Mouse (Mus musculus): ENCODE results near the gene Orai2. TPM values are rescaled to one million over a fixed set of nuclear protein-coding genes. Genes with fewer than 3 reads are reported as not detected.
A peak's percentile ranks its signal among the peaks of the same experiment; 100 is the strongest.

Orai2 gene
- polyA plus RNA-seq, 1 experiment from 2014 or later, result 4.3 TPM

GRCm38 (mm10) chr5:136102099-136102820, 68.3 kb downstream of the Orai2 start:
- Histone ChIP-seq H3K4me2 (ENCODE audit: low read depth, low read length) (peak overlapping the region; percentile 85), H3K9ac (ENCODE audit: low read length) (peak overlapping the region; percentile 65), H3K9me3 (replicated peaks; ENCODE audit: control insufficient read depth, low read length) (no peaks in the 10 kb centered on the region; the same call in 1 of the 2 replicates), H3K4me3 (ENCODE audit: low read length) (peak overlapping the region; percentile 45), H3K4me1 (ENCODE audit: control insufficient read depth, insufficient read depth, low read length) (peaks cover 6% of the 10 kb centered on the region), H3K27me3 (ENCODE audit: control insufficient read depth, insufficient read depth, low read length) (no peaks in the 10 kb centered on the region), H3K36me3 (ENCODE audit: control insufficient read depth, insufficient read depth) (no peaks in the 10 kb centered on the region), H3K27ac (ENCODE audit: low read length) (no peak overlapping the region)
- peak; percentile 83 for ATAC-seq (replicated peaks; ENCODE audit: extremely low read depth, insufficient read depth, low FRiP score)
- 5% methylated on average over 41 of the region's 41 CpGs for whole genome bisulfite sequencing

- Histone ChIP-seq H3K4me1 (ENCODE audit: control insufficient read depth, insufficient read depth, low read length) (peaks cover 6% of the 10 kb centered on the region), H3K4me2 (ENCODE audit: low read depth, low read length) (no peak overlapping the region), H3K9ac (ENCODE audit: low read length) (no peak overlapping the region), H3K4me3 (ENCODE audit: low read length) (no peak overlapping the region), H3K27ac (ENCODE audit: low read length) (no peak overlapping the region), H3K9me3 (replicated peaks; ENCODE audit: control insufficient read depth, low read length) (no peaks in the 10 kb centered on the region), H3K27me3 (ENCODE audit: control insufficient read depth, insufficient read depth, low read length) (no peaks in the 10 kb centered on the region), H3K36me3 (ENCODE audit: control insufficient read depth, insufficient read depth) (no peaks in the 10 kb centered on the region)
- 82% methylated on average over 10 of the region's 10 CpGs for WGBS
- no peak for ATAC-seq (replicated peaks; ENCODE audit: extremely low read depth, insufficient read depth, low FRiP score)
Observed at GRCm38 (mm10) chr5:136098536-136098935, 72.0 kb downstream of the Orai2 start.

Small RNAs within 50 kb of the gene (microRNA-seq; reads per million reads assigned to microRNA genes)
- not detected for gene Mir7035

Other genes with a start within 250 kb of the Orai2 start
- 167 and 202 TPM in 2 replicates for gene Ywhag, start 236.1 kb downstream of the Orai2 start, polyA plus RNA-seq (2015; fragmentation: Nextera tagmentation; extraction: Ambion mirVana)
- gene Ssc4d, start 196.2 kb downstream of the Orai2 start, polyA plus RNA-seq (2015; fragmentation: Nextera tagmentation; extraction: Ambion mirVana), result 0.45 and 0.91 TPM in 2 replicates
- gene Zp3, start 190.6 kb downstream of the Orai2 start, polyA plus RNA-seq (2015; fragmentation: Nextera tagmentation; extraction: Ambion mirVana), result not detected in 2 replicates
- 21.8 and 22.5 TPM in 2 replicates for gene Dtx2, start 175.9 kb downstream of the Orai2 start, polyA plus RNA-seq (2015; fragmentation: Nextera tagmentation; extraction: Ambion mirVana)
- gene Upk3b, start 132.2 kb downstream of the Orai2 start, polyA plus RNA-seq (2015; fragmentation: Nextera tagmentation; extraction: Ambion mirVana), result 26.7 and 28.7 TPM in 2 replicates
- 1.2 and 2.6 TPM in 2 replicates for gene Upk3bl, start 116.2 kb downstream of the Orai2 start, polyA plus RNA-seq (2015; fragmentation: Nextera tagmentation; extraction: Ambion mirVana)
- gene Rasa4, start 86.8 kb downstream of the Orai2 start, polyA plus RNA-seq (2015; fragmentation: Nextera tagmentation; extraction: Ambion mirVana), result 2.0 and 2.3 TPM in 2 replicates
- 139 and 151 TPM in 2 replicates for gene Polr2j, start 54.1 kb downstream of the Orai2 start, polyA plus RNA-seq (2015; fragmentation: Nextera tagmentation; extraction: Ambion mirVana)
- 21.7 and 23.6 TPM in 2 replicates for gene Lrwd1, start 34.6 kb downstream of the Orai2 start, polyA plus RNA-seq (2015; fragmentation: Nextera tagmentation; extraction: Ambion mirVana)
- 12.5 and 13.0 TPM in 2 replicates for gene Alkbh4, start 34.6 kb downstream of the Orai2 start, polyA plus RNA-seq (2015; fragmentation: Nextera tagmentation; extraction: Ambion mirVana)
- 34.4 and 37.7 TPM in 2 replicates for gene Prkrip1, start 28.2 kb upstream of the Orai2 start, polyA plus RNA-seq (2015; fragmentation: Nextera tagmentation; extraction: Ambion mirVana)
- 1.7 TPM in 2 replicates for gene Sh2b2, start 75.8 kb upstream of the Orai2 start, polyA plus RNA-seq (2015; fragmentation: Nextera tagmentation; extraction: Ambion mirVana)